Mouse (Mus musculus) urinary bladder, postnatal 25 days (tissue): ENCODE results near the gene Ankib1.
"Not testable (repeated sequence)": the region's sequence is repeated elsewhere in the genome, so short reads cannot be mapped to it uniquely, and the experiment has no call there.

Source experiments
- DNase-seq: peaks from one replicate; pipeline ENCODE4 v3.0.0; 2022; ENCODE audit warnings: low spot score

Gene Ankib1

DNA sequence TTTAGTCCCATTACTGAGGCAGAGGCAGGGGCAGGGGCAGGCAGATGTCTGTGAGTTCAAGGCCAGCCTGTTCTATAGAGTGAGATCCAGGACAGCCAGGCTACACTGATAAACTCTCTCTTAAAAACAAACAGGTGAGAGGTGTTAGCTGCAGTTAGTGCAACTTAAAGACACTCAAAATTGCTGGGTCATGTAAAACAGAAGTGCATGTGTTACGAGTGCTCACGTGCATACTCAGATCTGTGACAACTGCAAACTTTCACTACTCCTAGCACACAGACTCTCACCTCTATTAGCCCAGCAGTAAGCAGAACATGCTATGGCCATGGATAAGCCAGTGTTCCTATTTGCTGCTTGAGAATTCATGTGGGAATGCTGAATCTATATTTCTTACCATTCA, 79.3 kb downstream of the Ankib1 start:
- DNase-seq = no peak

DNA sequence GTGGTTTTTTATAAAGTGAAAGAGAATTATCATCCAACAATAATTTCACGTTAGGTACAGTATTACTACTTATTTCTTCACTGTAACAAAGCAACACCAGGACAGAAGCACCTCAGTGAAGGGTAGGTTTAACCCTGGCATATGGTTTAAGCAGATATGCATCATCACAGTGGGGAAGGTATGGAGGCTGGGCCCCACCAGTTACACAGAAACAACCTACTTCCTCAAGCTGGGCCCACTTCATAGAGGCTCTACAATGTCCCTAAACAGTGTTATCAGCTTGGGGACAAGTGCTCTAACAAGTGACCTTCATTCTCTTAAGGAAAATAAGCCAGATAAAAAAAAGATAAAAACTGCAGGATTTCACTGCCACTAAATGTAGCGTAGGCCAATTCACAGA, 79.9 kb downstream of the Ankib1 start:
- DNase-seq = no peak

GRCm38 (mm10) chr5:3719371-3719770, 83.4 kb downstream of the Ankib1 start:
- DNase-seq = no peak

GRCm38 (mm10) chr5:3715800-3716199, 86.9 kb downstream of the Ankib1 start:
- DNase-seq = no peak

DNA sequence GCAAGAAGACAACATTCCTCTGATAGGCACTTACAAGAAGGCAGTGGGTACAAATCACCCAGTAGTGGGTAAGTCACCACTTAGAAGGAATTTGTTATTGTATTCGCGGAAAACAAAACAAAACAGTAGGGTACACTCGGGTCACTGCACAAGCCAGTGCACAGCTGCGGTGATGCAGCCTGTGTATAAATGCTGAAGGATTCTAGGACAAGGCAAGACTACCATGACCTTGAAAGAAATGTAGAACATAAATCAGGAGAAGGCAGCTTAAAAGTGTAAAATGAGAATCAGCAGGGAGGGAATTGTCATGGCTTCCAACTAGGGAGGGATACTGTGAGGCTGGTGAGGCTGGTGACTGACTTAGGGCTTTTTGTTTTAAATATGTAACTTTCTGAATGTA, 100.5 kb downstream of the Ankib1 start:
- no peak for DNase-seq

GRCm38 (mm10) chr5:3700025-3700424, 102.7 kb downstream of the Ankib1 start:
- DNase-seq = no peak

GRCm38 (mm10) chr5:3696031-3696430, 106.7 kb downstream of the Ankib1 start:
- no peak for DNase-seq

- DNase-seq = no peak
Observed at GRCm38 (mm10) chr5:3695191-3695590, 107.5 kb downstream of the Ankib1 start.

DNA sequence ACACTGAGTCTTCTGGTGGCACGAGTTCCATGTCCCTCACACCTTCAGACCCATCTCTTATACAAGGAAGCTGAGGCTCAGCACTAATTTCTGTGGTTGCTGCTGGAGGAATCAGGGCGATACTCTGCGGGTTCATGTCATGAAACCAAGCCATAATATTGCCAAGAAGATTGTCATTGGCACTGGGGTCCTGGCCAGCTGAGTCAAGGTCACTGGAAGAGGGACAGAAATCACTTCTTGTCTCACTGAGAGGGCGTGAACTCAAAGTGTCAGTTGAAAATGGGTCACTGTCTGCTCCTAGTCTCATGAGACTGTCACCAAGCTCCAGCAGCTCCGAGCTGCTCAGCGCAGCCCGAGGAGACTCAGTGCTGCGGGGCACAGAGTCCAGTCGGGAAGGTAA, 109.8 kb downstream of the Ankib1 start:
- no peak for DNase-seq

DNA sequence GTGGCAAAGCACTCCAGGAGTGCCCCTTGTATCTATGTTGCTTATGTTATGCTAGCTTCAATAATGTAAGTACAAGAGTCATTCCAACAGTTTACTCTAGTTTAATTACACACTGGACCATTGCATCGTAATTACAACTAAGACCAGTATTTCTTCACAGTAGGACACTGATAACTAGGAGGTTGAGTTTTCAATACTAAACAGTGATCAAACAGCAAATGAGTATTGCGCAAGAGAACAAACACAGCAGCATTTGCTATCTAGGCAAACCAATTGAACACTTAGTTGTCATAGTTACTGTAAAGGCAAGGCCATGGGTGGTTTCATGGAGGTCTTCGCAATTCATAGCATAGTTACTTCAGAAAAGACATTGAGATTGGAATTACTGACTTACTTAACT, 111.4 kb downstream of the Ankib1 start:
- DNase-seq = no peak

GRCm38 (mm10) chr5:3688298-3688697, 114.4 kb downstream of the Ankib1 start:
- no peak for DNase-seq

DNA sequence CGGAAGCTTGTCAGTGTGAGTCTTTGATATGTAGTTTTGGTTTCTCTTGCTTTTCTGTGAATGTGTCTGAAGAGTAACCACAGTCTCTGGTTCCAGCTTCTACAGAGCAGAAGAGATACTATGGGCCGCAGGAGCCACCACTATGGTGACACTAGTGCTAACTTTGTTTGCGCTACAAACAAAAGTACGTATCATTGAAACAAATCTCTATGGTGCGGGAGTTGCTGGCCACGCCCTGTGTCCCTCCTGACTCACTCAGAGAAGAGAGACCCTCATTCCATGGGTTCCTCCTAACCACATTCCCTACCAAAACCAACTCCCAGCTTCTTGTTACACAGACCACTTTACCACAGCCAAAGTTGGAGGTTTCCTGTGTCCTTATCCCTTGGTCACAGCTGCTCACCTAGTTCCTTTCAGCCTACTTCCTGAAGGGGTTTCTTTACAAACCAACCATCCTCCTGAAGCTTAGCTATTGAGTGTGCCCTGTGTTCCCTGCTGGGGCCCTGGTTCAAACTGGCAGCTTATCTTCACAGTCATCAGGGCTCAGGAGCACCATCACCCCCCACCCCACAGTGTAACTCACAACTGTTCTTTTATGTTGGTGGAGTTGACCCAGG, 132.7 kb downstream of the Ankib1 start:
- DNase-seq = no peak

DNA sequence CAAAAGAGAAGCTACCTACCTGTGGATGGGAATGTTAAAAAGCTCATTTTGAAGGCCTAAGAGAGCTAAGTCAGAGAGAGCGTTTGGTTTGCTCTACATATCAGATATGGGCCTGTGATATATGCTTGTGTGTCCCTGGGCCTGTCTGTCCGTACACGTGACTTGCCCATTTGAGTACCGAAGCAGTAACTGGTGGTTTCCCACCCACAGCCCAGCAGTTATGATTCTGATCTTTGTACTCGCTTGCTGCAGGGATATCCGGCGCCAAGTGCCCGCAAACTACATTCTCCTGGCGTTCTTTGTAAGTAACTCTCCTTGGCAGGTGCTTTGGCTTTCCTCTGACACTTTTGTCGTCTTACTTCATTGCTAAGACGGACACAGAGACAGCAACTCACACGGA, 136.1 kb downstream of the Ankib1 start:
- DNase-seq = no peak

- no peak for DNase-seq
Observed at GRCm38 (mm10) chr5:3665225-3665624, 137.5 kb downstream of the Ankib1 start.

GRCm38 (mm10) chr5:3657085-3657484, 145.6 kb downstream of the Ankib1 start, which contains the start of gene Gatad1:
TSS of gene Gatad1 (minus strand) at chr5:3657185.
- DNase-seq = no peak

DNA sequence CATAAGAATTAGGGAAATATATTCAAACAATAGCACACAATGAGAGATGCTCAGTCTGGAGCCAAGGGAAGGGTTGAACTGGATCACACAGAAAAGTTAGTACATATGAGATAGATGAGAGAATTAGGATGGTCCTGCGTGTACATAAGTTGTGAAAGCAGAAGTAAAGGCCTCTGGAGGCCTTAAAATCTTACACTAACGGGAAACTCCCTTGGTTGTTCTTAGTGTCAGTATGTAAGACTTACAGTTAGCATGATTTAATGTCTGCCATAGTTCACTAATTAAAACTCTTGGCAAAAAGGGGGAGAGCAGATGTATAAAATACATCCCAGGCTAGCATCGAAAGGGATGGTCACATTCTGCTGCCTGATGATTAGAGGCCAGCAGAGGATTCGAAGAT, 148.9 kb downstream of the Ankib1 start:
- no peak for DNase-seq

DNA sequence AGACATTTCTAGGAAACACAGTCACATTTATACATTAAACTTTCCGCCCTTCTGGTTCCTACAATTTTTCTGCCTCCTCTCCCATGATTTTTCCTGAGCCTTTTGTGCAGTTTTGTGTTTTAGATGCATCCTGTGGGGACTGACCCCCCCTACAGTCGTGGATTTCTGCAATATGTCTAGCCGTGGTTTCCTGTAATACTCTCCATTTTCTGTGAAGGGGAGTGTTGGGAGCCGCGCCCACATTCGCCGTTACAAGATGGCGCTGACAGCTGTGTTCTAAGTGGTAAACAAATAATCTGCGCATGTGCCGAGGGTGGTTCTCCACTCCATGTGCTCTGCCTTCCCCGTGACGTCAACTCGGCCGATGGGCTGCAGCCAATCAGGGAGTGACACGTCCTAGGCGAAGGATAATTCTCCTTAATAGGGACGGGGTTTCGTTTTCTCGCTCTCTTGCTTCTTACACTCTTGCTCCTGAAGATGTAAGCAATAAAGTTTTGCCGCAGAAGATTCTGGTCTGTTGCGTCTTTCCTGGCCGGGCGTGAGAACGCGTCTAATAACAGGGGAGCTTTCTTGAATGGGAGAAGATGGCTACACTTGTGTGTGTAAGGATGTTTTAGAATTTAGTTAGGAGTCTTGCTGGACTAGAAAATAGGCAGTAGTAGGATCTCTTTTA, 149.7 kb downstream of the Ankib1 start:
- not testable (repeated sequence) for DNase-seq

- no peak for DNase-seq
Observed at GRCm38 (mm10) chr5:3651621-3652020, 151.1 kb downstream of the Ankib1 start.

DNA sequence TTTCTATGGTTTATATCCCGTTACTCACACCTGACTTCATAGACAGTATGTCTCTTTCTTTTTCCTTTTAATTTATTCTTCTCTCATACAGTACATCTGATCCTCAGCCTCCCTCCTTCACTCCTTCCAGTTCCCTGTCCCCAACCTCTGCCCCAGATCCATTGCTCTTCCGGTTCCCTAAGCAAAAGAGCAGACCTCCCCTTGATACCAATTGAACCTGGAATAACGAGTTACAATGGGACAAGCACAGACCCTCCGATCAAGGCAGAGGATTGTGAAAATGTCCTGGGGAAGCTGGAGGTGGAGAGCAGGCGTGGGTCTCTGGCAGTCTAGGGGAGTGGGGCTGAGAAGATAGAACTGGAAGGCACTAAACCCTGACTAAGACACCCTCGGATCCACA, 151.8 kb downstream of the Ankib1 start, which contains the start of gene Tmbim7:
Gene Tmbim7 (plus strand): TSS at position 301 of the 400 bp plus-strand sequence.
- no peak for DNase-seq

GRCm38 (mm10) chr5:3648849-3649210, 153.9 kb downstream of the Ankib1 start:
- no peak for DNase-seq

GRCm38 (mm10) chr5:3648206-3648848, 154.4 kb downstream of the Ankib1 start:
- DNase-seq = no peak

GRCm38 (mm10) chr5:3647708-3648121, 155.0 kb downstream of the Ankib1 start:
- DNase-seq = peak; percentile 72

GRCm38 (mm10) chr5:3646991-3647707, 155.6 kb downstream of the Ankib1 start:
- peak; percentile 23 for DNase-seq
